Mouse (Mus musculus): ENCODE measurements around the gene Ctnna3.

The Ctnna3 gene

DNA sequence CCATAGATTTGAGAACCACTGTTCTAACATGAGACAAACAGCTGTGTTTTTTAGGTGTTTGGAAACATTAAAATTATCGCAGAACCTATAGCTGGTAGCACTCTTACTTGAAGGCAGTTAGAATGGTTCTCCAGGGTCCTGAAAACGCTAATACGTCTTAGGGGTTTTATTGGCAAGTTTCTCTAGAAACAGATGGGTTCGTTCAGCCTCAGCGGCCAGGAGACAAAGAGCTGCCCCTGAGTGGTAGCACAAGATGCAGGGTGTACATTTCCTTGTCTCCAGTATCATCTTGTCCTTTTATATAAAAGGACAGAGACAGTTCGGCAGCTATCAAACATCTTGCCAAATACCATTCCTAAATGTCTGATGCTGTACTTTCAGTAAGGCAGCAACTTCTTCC lies 620.0 kb downstream of the Ctnna3 start:
- DNase-seq (ENCODE audit: low read depth, low spot score): no peak

DNA sequence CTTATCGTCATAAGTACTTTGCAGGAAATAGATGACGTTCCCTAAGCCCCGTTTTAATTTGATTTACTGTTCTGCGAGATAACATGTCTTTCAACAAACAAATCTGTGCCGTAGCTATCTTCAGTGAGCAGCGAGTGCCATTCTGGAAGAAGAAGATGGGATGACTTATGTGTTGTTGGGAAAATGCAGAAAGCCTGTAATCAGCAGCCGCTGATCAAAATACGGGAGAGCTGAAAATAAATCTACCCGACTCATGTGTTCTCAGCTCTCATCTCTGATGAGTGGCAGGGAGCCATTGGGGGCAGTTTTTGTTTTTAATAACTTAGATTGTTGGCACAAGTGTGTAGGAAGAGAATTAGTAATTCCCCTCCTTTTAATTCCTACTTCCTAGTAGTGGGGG lies 633.8 kb downstream of the Ctnna3 start:
- DNase-seq (ENCODE audit: low read depth, low spot score): no peak

DNA sequence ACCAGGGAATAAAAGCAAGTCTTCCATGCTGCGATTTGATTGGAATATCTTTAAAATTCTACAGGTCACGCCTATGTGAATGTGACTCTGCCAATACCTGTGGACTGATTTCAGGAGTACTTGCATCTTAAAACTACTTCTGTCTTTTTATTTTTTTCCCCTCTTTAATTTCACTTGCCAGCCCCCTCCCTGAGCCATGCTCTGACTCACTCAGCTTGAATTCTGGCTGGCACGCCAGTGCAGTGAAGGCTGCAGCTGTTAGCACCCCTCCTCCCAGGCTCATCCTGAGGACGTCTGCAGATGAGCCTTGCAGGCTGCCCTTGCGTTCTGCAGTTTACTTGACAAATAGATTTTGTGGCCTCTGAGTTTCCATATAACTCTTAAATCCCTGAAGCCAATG lies 646.0 kb downstream of the Ctnna3 start:
- DNase-seq (ENCODE audit: low read depth, low spot score): no peak

DNA sequence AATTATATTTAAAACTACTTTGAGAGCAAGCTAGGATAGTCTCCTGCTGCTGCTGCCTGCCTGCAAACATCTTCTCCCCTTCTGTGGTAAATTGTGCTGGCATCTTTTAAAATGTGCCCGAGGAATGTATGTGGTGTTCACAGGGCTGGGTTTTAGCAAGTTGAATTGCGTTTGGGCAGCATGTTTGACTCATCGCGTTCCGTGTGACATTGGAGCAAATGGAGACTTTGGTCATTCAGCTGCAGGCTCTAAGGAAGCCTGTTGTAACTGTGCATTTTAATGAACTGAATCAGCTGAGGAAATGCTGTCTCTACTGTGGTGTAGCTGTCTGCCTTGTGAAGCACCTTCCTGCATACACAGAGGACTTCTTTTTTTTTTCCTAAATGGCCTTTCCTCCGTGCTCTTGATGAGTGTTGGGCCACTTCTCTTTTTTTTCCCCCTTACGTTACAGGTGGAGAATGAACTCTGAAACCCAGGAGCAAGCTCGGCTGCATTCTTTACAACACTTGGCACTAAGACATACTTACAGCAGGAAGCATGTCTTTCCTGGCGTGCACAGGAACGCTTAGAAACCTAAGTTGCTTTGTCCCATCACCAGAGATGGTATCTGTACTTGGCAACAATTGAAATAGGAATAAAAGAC lies 646.6 kb downstream of the Ctnna3 start:
- DNase-seq (ENCODE audit: low read depth, low spot score): no peak

DNA sequence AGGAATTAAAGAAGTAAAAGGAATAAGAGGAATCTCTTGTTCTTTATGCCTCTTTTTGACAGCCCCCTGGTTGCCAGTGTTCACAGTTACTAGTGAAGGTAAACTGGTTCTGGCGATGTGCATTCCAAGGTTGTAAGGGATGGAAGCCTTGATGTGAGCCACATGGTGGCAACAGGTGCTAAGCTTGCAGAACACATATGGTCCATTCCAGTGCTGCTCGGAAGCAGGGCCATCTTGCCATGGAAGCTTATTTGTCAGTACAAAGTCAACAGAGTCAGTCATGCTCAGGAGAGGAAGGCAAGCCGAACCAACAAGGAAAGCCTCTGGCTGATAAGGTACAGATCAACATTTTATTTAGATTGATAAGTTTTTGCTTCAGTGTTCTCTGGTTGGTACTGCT lies 652.4 kb downstream of the Ctnna3 start:
- DNase-seq (ENCODE audit: low read depth, low spot score): no peak

DNA sequence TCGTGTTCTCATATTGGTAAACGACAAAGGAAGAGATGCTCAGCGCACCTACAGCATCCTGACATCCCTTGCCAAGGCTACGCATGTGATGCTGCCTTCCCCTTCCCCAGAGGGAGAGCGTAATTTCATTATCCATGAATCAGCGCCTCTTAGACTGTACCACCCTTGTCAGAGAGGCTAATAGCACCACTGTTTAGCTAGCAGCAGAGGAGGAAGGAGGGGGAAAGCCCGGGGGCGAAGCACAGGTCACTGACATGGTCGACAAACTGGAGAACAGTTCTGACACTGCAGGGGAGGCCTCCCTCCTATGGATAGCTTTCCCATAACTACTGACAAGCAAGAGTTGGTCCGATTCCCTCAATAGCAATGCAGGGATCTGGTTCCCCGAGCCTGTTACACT lies 653.9 kb downstream of the Ctnna3 start:
- no peak for DNase-seq (ENCODE audit: low read depth, low spot score)

DNA sequence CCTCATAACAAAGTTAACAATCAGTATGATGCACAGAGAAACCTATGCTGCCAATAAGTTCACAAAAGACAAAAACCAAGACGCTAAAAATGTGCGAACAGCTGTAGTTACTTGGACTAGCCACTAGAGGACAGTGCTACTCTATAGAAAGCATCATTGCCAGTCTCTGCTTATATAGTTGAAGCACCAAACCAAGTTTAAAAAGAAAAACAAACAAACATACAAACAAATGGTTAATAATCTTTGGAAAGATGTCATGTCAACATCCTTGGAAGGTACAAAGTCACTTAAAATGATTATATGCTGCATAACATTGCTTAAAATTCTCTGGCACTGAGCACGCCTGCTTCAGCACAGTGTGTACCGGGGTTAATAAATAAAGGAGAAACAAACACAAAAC lies 654.6 kb downstream of the Ctnna3 start:
- DNase-seq (ENCODE audit: low read depth, low spot score): peak; percentile 9

DNA sequence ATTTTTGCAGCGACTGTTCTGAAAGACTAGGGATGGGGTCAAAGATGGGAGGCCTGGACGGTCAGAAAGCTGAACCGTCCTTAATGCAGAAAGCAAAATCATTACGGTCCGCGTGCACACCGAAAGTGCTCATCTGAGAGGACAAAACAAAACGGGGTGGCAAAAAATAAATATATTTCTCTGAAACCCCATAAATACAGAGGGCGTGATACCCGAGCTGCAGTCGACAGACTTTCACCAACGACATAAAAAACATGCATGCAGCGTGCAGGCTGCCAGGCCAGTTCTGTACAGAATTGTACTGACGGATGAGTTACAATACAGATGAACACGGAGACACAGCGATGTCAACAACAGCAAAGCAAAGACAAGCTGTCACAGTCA lies 656.3 kb downstream of the Ctnna3 start:
- DNase-seq (ENCODE audit: low read depth, low spot score): no peak

DNA sequence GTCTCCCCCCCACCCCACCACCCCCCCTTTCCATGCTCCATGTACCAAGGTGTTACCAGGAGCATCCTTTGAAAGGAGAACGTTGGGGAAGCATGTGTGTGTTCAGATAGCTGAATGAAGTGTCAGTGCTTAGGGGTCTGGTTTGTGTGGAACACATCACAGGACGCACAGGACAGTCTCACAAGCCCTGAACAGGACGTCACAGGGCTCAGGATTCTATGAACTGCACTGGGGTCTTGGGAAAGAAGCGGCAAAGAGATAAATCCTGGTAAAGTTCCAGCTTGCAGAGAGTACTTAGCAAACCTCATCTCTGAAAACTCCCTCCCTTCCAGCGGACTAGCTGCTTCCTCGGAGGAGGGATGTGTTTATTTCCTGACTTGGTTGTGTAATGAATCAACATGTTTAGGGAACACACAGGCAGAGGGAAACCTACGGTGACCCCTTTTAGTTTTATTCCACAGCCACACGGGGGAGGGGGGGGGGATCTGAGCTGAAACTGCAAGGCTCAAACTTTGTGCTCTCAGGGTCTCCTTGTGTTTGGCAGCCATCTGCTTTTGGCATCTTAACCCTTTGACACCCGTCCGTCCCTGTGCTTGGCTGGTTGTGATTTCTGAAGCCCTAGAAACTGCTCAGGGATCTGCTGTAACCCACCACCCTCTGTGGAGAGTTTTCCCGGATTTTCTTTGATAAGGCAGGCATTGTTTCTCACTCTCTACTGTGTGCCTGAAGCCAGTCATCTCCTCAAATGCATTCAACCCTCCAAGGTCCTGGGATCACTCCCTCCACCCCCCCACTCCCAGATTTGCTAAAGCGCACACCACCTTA lies 656.9 kb downstream of the Ctnna3 start:
- no peak for DNase-seq (ENCODE audit: low read depth, low spot score)

DNA sequence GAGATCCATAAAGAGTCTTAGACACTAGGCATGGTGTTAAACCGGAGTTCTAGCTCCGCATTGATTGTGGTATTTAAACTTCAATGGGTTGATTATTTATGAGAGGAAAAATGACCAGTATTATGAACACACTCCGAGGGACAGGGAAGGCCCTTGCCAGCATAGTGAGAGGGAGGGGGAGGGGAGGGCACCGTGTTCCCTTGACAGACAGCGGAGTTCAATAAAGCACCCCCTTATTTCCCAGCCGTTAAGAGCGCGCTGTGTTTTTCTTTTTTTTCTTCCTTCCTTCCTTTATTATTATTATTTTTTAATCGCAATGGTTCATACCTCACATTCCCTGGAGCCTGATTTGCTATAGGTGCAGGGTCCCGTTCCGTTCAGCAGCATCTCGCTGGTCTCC lies 657.6 kb downstream of the Ctnna3 start:
- DNase-seq (ENCODE audit: low read depth, low spot score): no peak

DNA sequence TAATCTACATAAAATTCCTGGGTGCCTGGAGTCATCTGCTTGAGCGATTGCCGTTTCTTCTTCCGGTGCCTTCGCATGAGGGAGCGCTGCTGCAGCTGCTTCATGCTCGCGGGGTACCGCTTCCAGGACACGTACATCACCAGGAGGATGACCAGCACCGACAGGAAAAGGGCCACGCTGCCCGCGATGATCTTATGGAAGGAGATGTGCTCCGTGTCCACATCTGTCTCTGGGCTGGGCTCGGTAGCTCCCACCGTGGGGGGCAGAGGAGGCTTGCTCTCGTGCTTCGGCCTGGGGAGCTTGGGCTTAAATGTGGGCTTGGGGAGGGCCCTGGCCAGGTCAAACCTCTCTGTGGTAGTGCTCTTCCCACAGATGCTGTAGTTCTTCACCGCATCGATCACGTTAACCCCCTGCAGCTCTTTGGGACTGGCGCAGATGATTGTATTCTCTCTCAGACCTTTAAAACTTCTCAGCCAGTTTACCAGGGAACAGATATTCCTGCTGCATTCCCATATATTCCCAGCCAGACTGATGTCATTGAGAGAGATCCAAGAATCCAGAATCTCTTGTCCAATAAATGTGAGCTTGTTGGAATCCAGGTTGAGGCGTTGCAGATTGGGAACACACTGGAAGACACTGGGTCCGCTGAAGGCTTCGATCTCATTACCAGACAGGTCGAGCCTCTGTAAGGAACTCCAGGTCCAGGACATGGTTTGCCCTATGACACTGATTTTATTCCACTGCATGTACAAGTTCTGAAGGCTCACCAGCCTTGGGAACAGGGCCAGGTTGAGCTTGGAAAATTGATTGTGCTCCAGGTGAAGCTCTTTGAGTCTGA lies 658.3 kb downstream of the Ctnna3 start:
- DNase-seq (ENCODE audit: low read depth, low spot score): no peak

DNA sequence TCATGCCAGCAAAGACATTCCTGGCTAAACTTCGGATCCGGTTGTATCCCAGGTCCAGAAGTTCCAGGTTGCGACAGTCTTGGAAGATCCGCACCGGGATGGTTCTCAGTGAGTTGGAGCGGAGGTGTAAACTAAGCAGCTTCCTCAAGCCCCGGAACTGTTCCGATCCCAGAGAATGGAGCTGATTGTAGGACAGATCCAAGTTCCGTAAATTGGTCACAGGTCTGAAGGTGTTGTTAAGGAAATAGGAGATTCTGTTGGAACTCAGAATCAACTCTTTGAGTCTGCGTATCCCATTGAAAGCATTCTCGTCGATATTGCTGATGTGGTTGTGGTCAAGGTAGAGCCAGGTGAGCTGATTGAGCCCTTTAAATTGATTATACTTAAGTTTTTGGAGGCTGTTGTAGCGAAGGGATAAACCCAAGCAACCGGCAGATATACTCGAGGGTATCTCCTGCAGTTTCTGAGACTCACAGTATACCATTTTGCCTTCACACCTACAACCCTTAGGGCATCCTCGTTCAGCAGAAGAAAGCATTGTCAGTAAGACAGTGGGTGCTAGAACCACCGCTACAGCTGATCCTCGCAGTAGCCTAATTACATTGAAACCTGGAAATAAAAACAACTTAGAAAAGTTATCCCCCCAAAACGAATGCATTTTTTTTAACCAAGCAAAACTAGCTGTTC lies 659.0 kb downstream of the Ctnna3 start:
- no peak for DNase-seq (ENCODE audit: low read depth, low spot score)

DNA sequence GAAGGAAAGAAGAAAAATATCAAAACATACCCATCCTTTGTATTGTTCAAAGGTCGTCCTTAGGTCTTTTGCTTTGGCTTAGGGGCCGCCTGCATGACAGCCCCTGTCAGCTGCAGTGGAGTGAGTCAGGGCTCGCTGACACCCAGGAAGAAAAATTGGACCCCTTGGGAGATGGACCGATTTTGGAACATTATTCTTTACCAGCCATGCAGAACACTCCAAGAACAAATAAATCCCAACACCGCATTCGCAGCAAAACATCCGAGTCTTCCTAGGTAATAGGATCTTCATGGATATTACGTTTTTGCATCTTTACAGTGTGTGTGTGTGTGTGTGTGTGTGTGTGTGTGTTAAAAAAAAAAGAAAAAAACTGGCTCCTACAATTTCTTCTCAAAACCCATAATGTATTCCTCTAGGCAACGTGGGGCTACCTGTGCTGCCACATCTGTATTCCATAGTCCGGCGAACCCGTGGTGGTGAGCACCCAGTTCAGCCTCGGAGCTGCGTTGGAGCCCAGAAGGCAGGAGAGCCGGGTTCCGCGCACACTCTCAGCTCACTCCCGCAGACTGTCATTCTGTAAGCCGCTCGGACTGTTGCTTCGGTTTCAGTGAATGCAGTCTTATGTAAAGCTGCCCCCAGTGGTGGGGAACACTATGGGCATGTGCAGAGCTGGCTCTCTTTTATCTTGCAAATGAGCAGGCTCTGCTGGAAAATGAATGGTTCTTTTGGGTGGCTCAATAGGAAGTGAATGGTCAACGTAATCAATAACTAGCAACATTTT lies 660.0 kb downstream of the Ctnna3 start, which contains the start of gene Lrrtm3:
TSS of gene Lrrtm3 (minus strand) at position 598 of the 781 bp plus-strand sequence.
- no peak for DNase-seq (ENCODE audit: low read depth, low spot score)

DNA sequence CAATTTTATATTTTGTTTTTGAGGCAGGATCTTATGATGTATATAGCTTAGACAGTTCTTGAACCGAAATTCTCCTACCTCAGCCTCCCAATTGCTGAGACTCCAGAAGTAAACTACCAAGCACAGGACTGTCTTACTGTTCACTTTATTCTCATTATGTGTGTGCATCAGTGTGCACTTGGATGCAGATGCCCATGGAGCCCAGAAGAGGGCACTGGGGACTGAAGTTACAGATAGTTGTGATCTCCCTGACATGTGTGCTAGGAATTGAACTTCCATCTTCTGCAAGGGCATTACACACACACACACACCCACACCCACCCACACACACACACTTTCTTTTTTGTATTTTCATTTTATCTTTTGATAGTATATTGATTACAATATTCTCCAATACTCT lies 666.6 kb downstream of the Ctnna3 start:
- no peak for DNase-seq (ENCODE audit: low read depth, low spot score)

DNA sequence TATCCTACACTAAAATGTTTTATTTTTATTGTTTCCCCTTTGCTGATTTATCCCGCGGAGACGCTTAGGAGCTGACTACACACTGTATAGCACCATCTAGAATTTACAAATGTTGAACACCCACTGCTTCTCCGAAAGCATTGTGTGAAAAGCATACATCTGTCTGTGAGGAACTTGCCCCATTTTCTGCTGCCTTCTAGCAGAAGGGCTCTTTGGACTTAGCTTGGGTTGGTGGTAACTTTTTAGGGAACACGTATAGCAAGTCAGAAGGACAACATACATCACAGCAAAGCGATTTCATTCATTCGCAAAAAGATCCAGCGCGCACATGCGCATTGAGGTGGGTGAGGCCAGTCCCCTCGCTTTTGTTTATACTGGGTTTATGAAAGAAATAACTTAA lies 685.3 kb downstream of the Ctnna3 start:
- DNase-seq (ENCODE audit: low read depth, low spot score): no peak

DNA sequence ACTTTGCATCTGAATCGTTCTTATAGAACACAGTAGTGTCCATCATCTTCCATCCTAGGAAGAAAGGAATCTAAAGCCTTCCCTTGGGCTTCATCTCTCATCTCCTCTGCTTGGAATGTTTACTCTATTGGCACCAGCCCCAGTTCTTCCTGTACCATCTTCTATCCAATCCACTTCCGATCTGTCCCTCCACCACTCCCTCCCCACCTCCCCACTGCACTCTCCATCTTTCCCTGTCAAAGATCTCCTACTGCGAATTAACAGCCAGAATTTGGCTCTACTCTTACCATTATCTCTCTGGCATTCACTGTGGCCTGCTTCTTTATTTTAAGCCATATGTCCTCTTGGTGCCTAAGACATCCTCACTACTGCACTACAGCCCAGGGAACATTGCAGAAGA lies 688.9 kb downstream of the Ctnna3 start:
- no peak for DNase-seq (ENCODE audit: low read depth, low spot score)

DNA sequence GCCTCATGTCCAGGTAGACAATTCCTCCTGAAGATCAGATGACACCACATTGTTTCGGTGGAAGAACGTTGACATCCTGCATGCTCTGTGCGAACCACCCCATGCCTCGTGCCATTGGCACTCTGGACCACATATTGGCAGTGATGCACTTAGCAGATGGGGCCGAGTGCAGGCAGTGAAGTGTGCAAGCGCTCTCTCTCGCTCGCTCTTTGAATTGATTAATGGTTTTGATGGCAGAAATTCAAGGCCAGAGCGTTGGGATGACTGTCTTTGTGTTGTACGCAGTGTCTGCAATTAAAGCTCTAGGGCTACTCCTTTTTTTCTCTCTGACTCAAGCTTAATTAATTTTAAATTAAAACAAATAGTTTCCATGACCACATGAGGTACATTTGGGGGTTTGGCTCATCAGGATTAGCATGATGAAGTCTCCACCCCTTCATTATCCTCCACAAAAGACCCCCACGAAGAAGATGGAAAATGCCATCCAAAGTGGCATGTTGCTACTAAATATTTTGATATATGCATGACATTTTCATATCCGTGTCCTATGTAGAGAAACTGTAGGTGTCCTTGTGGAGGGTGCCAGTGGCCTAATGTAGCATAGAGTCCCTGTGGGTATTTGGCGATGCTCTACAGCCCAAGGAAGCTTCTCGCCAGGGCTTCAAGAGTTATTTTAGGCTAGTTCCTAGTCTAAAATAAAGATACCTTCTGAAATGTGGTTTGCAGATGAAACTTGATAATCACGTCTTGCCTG lies 700.7 kb downstream of the Ctnna3 start:
- no peak for DNase-seq (ENCODE audit: low read depth, low spot score)

DNA sequence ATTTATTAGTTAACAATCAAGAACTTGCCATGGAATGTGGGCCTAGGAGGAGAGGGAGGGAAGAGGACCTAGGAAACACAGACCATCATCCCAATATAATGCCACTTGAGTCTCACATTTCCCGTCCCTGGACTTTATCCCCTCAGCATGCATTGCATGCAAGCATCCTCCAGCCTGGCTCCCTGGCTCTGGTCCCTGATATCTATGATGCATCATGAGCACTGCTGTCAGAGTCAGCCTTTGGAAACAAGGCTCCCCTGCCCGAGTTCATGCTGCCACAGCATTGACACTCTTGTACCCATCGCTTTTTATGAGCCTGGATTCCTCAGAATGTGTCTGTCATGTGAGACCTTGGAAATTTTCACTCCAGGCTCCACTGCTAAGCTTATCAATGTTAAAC lies 703.6 kb downstream of the Ctnna3 start:
- DNase-seq (ENCODE audit: low read depth, low spot score): no peak

DNA sequence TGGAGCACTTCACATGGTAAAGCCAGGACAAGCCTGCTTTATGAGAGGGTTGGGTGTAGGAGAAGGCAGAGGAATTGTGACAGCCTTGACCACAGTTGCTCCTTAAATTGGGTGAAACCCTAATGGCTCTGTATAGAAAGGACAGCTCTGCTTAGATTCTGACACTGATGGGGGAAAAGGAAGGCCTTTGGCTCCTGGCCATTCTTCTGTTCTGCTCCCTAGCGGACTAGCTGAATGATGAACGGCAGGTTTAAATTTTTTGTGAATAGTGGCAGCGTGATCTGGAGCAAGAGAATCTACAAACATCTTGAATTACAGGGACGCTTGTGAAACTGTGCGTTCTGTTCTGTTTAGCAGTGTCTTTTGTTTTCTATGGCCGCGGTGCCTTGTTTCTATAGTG lies 705.6 kb downstream of the Ctnna3 start:
- DNase-seq (ENCODE audit: low read depth, low spot score): no peak

DNA sequence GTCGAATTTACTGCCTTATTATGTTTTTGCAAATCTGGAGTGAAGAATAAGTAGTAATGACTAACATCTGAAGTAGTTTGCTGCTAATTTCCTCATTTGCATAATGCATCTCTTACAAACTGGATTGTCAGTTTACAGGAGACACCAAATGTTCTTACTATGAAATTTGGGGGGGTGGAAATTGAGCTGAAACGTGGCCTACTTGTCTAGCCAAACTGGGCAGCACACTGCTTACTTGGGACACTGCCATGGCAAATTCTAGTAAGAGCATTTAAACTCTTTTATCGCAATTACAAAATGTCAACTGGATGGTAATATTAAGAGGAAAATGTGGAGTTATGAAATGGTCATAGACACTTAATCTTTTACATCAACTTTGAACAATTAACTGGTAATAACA lies 716.6 kb downstream of the Ctnna3 start:
- no peak for DNase-seq (ENCODE audit: low read depth, low spot score)

Data from A20 (cell line).